Mouse (Mus musculus) erythroid progenitor cell, adult 5-6 weeks (primary cell): Measurements from ENCODE around the gene Atp13a2. TPM values are rescaled to one million over a fixed set of nuclear protein-coding genes. Genes with fewer than 3 reads are reported as not detected.
A peak's percentile ranks its signal among the peaks of the same experiment; 100 is the strongest.

Experiments used
- ATAC-seq: replicated peaks from 2 replicates; pipeline ENCODE4 v1.8.0; 2016; ENCODE audit warnings: moderate number of reproducible peaks, mild to moderate bottlenecking, moderate TSS enrichment, inconsistent platforms; ENCODE audit not compliant: poor library complexity, low FRiP score, severe bottlenecking
- total RNA-seq, 2 experiments: library from RNA; stranded (forward) in 1 of 2; stranded (reverse) in 1 of 2; fragments of 150-400 nt in 1 of 2; fragments of 186-747, 209-891 nt in 1 of 2; gene quantifications; 2 replicates each; pipeline versions ENCODE4 v1.2.3 to v1.2.4; 2015 to 2017; ENCODE audit warnings: low replicate concordance in 2 of 2

Atp13a2 gene
- total RNA-seq (2015; ENCODE audit: low replicate concordance): 4.2 and 10.8 TPM in 2 replicates
- 6.0 and 18.0 TPM in 2 replicates for total RNA-seq (2017; ENCODE audit: low replicate concordance)

DNA sequence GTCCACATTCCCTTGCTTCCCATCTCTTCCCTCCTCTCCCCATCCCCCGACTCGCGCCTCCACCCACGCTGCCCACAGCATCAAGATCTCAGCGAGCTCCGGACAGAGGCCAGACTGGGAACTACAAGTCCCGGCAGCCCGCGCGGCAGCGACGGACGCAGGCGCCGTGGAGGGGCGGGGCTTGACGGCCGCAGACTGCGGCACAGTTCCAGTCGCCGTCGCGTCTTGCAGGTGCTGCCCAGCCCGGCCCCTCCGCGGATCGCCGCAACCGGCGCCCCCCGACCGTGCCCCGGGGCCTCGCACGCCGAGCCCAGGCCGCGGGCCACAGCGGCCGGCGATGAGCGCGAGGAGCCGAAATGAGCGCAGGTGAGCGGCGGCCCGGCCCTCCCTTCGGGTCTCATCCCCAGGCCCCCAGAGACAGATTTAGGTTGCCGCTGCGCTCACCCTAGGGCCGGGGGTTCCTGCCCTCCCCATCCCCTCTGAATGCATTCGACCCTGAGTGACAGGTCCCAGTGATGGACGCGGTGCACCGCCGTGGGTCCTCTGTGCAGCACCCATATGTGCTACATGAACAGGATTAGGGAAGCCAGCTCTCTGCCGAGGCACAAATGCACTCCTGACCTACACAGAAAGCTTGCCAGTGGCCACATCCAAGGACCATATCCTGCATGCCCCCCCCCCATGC is at the start of gene Atp13a2:
Gene Atp13a2 (plus strand): TSS at position 163 of the 685 bp plus-strand sequence.
- ATAC-seq: peak; percentile 97

DNA sequence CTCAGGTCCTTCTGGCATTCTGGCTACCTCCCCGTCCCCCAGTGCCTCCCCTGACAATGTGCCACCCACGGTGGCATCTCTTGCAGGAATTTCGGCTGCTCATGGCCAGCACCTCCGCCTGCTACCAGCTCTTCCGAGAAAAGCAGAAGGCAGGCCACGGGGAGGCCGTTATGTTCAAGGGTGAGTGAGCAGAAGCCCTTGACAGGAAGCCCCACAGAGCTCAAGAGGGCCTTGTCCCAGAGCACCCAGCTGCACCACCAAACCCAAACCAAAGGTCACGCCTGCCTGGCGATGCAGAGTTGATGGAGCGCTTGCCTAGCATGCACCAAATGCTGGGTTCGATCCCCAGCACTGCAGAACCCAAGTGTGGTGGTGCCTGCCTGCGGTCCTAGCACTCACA is 42.3 kb upstream of the Atp13a2 start:
- ATAC-seq: no peak

DNA sequence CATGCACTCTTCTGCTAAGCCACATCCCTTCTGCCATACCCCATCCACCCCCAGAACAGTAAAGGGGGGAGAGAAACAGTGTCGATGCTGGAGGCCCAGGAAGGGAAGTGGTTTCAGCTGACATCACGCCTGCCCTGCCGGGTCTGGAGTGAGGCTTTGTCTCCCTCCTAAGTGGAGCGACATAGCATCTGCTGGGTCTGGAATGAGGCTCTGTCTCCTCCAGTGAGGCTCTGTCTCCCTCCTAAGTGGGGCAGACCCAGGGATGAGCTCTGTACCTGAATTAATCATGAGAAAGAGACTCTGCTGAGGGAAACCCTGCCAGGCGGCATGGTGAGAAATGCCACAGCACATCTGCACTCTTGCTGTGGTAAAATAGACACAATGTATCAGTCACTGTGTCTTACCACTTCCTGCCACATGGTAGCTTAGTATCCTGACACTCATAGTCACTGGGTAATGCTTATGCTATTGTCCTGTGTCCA is 41.7 kb upstream of the Atp13a2 start:
- ATAC-seq: no peak

DNA sequence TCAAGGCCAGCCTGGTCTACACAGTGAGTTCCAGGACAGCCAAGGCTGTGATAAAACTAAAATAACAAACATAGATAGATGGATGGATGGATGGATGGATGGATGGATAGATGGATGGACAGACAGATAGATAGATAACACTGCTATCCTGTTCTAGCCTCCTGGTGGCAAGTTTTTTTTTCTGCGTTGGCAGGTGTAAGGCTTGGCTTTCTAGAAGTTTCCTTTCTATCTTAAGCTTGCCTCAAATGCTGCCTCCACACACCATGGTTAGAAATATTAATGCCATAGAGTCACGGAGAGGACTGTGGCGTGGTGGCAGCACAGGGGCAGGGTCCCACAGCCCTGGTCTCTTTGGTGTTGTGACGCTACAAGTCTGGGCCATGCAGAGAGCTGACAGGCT is 41.1 kb upstream of the Atp13a2 start:
- no peak for ATAC-seq

DNA sequence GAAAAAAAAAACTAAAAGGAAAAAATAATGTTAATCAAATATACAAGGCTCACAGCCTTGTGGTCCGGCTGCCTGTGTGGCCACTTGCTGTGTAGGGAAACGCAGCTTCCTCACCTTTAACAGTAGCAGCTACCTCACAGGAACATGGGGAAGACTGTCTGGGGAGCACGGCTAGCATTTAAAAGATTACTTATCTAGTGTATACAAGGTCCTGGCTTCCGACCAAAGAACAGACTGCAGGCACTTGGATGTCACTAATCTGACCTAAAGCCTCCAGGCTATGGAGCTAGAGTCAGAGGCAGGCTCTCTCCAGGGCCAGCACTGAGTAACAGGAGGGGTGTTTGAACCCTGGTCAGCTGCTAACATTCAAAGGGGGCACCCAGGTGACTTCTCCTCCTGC is 40.6 kb upstream of the Atp13a2 start:
- ATAC-seq: no peak

DNA sequence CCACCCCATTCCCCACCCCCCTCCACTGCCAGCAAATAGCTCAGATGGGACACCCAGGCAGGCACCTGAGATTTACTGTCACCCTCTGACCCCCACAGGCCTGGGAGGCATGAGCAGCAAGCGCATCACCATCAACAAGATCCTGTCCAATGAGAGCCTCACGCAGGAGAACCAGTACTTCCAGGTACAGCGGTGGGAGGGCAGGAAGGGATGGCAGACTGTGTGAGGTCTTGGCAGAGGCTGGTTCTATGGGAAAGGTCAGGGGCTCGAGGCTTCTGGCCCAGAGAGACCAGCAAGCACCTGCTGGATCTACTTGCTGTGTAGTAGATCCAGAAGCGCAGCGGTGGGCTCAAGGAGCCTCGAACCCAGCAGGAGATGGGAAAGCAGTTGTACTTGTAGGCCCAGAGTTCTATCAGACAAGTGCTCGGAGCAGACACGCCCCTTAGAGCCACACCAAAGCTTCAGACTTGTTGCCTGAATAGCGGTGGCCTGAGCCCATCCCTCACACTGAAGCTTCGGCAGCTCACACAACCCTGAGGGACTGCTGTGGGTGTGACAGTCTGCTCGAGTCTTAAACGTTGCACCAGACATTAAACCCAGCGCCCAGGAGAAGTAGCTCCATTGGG is 40.0 kb upstream of the Atp13a2 start:
- no peak for ATAC-seq

DNA sequence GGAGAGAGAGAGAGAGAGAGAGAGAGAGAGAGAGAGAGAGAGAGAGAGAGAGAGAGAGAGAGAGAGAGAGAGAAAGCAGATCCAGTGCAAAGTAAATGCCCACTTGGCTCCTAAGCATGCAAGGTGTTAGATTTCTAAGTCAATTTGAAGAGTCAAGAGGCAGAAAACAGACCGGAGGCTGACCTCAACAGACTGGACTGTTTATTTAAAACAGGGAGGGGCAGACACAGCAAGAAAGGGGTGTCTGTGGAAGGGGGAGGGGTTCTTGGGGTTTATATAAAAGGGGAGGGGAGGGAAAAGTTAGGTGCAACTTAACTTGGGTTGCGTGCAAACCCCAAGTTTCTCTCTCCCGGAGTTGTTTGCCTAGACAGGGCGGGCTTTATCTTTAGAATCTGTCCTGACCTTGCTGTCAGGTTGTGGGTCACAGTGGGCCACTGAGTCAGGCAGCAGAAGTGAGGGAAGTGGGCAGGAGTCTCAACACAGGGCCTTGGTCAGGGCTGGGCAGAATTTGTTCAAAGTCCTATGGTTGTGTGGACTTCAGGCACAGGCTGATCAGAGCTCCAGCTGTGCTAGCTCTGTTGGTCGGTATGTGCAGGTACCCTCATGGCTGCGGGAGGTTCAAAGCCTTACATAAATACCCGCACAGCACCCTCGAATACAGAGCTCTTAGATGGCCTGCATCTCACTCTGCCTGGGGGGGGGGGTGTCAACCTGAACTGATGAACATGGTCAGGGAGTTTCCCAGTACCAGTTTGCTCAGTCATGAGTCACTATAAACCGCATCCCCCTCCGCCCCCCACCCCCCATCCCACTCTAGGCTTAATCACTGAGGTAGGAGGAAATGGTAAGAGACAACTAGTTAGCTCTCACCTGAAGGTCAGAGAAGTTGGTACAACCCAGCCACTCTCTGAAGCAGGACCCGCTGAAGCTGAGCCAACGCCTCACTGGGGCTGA is 38.9 kb upstream of the Atp13a2 start:
- ATAC-seq: no peak

DNA sequence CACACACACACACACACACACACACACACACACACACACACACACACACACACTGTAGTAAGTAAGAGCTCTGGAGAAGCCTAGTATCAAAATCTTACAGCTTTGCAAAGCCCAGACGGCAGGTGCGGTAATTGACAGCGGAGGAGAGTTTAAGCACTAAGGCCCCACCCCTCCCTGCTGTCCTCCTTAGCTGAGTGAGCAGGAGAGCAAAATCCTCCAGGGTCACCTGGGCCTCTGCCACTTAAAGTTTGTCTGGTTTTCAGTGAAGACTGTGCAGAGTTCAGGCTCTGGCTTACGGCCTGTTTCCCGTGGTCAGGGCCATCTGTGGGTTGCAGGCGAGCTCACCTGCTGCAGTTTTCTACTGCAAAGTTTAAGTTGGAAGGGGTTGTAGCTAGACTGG is 38.2 kb upstream of the Atp13a2 start:
- ATAC-seq: no peak

DNA sequence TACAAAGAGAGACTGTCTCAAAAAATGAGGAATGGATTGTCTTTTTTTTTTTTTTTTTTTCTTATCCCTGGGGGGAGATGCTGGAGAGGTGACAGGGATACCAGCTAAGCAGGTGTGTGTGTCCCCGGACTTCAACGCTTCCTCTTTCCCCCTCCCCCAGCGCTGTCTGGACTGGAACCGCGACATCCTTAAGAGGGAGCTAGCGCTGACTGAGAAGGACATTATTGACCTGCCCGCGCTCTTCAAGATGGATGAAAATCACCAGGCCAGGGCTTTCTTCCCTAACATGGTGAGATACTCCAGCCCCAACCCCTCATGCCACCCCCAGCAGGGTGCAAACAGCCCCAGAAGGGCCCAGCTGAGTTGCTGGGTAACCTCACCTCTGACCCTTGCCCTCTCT is 37.6 kb upstream of the Atp13a2 start:
- ATAC-seq: no peak

DNA sequence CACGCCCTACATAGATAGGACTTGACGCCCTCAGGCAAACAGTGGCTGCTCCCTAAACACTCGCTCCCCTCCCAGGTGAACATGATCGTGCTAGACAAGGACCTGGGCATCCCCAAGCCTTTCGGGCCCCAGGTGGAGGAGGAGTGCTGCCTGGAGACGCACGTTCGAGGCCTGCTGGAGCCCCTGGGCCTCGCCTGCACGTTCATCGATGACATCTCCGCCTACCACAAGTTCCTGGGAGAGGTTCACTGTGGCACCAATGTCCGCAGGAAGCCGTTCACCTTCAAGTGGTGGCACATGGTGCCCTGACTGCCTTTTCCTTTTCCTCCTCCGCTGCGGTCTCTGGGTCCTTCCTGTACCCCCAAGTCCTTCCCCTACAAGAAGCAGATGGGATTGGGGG is 37.1 kb upstream of the Atp13a2 start:
- ATAC-seq: no peak

DNA sequence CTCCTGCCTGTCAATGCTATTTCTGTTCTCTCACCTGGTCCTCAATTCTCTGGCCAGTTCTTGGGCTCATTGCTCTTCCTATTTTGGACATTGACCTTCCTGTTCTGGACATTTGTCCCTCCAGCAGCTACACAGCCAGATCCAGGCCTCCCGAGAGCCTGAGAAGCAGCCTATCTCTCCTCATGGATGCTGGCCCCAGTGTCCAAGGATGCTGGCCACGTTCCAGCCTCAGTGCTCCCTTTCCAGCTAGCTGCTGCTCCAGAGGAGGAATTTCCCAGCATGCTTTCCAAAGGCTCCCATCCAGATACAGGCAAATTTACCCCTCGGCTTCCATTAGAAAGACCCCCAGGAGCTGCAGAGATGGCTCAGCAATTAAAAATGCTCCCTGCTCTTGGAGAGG is 36.1 kb upstream of the Atp13a2 start:
- ATAC-seq: no peak

DNA sequence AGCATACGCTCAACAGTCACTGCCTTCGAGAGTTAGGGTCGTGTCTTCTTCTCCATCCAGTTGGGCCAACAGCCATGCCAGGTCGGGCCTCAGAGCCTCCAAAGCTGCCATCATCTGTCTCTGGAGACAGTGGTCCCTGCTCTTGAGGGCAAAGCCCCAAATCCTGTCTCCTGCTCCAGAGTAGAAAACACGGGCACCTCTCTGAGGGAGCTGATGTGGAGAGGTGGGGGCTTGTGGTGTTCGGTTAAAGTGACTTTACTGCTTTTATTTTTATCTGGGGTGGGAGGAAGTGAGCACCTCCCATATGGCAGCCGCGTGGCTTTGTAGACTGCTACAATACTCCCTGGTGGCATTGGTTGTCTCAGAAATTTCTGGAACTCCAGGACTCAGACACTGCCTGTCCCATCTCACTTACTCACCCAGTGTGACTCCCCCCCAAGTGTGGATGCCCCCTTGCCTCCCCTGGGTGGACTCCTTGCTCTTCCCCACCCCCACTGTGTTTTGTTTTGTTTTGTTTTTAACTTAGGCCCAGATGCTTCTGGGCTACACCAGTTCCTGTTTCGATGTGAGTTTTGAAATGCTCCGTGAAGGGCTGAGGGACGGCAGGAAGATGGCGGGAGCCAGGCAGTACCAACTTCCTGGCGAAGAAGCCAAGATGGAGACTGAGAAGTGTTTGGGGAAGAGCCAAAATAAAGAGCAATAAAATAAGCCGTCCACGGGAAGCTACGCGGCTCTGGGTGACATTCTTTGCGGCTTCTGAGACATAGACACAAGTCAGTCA is 34.6 kb upstream of the Atp13a2 start:
- ATAC-seq: no peak

DNA sequence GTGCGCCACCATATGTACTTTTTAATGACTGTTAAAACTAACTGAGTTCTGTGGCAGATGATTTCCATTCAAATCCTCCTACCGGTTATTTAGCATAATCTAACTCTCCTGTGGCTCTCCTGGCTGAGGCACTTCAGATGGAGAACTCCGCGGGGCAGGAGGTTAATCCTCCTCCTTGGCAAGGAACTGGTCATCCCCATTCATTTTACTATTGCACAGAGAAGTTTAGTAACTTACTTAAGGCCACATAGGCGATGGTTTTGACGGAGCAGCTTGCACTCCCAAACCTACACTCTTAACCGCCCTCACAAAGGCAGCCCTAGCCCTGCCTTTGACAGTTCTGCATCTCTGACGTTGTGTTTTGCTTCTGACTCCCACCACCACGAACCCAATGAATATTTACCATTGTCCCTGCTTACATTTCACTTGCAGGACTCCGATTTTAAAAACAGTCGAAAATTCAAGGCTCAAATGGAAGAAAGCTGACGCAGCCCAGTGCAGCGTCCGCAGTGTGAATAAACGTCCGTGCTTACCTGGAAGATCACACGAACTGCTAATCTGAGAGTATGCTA is 29.5 kb upstream of the Atp13a2 start:
- no peak for ATAC-seq

DNA sequence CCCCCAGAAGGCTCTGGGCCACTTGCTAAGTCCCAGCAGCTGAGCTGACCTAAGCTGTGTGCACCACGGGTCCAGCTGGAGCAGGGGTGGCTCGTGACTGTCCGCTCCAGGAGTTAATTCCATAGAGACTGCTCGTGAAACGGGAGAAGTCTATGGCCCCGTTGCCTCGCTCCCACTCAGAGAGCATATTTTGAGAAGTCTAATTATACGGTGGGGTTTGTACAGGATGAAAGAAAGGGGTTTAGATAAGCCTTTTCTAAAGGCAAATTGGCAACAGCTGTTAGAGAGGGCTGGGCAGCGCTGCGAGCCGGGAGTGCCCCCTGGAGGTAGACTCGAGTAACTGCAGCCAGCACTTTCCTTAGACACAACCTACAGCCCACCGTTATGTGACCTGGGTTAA is 28.9 kb upstream of the Atp13a2 start:
- ATAC-seq: 0 out of 2 replicates have a peak, but pooled peaks have one; percentile 40

DNA sequence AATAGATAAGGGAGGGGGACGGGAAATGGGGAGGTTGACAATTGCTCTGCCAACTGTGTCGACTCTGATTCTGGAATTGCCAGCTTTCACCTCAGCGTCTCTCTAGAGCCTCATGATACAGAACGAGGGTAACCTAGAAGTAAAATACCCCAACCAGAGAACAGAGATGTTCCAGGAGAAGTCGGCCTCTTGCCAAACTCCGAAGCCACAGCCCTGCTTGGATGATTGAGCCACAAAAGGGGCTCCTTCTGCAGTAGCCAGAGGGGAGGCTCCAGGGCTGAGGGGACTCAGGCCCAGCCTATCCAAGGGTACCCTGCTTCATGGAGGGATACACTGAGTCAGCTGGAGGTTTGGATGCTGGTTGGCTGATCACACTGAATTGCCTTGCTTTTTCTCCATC is 28.4 kb upstream of the Atp13a2 start:
- no peak for ATAC-seq

DNA sequence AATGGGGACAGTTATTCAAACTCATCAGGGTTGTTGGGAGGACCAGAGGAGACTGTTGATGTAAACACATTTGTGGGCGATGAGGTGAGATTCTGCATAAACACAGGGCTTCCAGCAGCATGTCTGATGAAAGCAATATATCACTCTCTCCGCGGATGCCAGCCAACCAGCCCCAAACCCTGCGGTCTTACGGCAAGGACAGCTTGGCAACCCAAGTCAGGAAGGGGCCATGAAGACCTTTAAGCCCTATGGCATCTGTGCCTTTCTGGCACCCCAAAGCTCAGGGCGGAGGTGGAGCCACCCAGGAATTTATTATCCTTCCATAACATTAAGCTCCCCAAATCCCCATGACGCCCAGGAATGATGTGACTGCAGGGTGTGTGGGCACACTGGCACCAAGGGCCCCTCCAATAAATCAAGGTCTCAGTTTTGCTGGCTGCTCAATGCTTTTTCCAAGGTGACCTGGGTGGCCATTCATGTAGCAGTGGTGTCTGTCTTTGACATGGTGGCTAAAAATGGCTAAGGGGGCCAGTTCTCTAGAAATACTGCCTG is 27.5 kb upstream of the Atp13a2 start:
- ATAC-seq: no peak

DNA sequence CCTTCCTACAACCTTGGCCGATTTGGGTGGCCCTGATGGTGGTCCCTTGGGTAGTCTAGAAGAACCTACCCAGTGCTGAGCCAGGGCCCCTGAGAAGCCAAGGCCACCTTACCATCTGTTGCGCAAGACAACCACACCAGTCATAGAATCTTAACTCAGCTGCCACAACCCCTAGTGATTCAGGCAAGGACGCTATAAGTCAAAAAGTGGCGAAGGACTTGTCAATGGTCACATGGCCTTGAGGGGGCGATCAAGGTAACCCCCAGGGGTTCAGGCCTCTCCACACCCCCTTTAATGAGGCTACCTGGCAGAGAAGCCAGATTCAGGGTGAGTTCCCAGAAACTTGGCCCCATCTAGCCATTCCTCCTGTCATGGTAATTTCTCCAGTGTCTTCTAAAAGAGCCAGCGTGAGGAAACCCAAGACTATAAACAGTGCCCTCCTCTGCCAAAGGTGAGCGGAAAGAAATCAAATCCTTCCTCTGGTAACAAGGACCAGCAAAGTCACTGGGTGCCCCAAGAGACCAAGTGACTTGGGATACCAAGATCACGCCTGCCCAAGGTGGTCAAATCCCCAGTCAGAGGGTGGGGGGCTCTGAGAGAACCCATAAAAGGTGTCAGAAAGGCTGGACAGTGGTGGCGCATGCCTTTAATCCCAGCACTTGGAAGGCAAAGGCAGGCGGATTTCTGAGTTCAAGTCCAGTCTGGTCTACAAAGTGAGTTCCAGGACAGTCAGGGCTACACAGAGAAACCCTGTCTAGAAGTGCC is 26.8 kb upstream of the Atp13a2 start:
- ATAC-seq: no peak

DNA sequence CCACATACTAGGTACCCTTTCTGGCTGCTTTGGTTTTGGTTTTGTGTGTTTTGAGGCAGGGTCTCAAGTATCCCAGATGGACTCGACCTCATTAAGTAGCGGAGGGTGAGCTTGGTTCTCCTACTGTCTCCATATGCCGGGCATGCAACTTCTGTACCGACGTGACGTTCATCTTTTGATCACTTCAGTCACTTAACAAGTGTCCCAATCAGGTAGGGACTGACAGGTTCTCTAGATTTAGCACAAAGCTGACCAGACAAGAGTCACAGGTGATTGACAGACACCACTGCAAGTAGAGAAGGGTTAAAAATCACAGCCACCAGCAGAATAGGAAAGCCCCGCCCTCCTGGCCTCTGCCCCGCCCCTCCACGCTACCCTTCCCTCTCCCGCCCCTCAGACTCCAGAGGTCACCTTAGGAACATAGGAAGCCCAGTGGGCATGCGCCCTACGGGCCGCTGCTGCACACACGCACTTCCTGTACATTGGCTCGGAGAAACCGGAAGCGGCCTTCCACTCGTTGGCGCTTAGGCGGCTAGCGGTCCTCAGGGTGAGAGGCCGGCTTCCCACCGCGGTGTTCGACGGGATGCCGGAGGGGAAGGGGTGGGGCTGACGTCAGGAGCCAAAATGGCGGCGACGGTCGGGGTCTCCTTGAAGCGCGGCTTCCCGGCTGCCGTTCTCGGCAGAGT is 25.7 kb upstream of the Atp13a2 start, which contains the start of gene Sdhb:
Gene Sdhb (plus strand): TSS at position 423 of the 686 bp plus-strand sequence.
- ATAC-seq: peak; percentile 94
